Mouse (Mus musculus): ENCODE results near the gene AW011738. TPM values are rescaled to one million over a fixed set of nuclear protein-coding genes. Genes with fewer than 3 reads are reported as not detected.

The AW011738 gene
- polyA plus RNA-seq, 1 experiment from 2014 or later: 0.55 TPM

GRCm38 (mm10) chr4:156184291-156184954 is 18.7 kb upstream of the AW011738 start:
- no peak overlapping the region for H3K27ac ChIP-seq (replicated peaks; ENCODE audit: low read depth, low read length)
- H3K9me3 ChIP-seq (replicated peaks; ENCODE audit: control insufficient read depth, low read length): no peaks in the 10 kb centered on the region
- H3K27me3 ChIP-seq (ENCODE audit: control insufficient read depth, insufficient read depth, low read length): no peaks in the 10 kb centered on the region
- no peak for ATAC-seq (replicated peaks; ENCODE audit: insufficient number of reproducible peaks, low FRiP score, low TSS enrichment, low read depth)
- WGBS: 89% methylated on average over 7 of the region's 7 CpGs
- DNase-seq (ENCODE audit: low spot score): no peak
- no peaks in the 10 kb centered on the region for H3K36me3 ChIP-seq (replicated peaks; ENCODE audit: control insufficient read depth, insufficient read depth, low read depth, low read length)
- H3K9ac ChIP-seq (replicated peaks; ENCODE audit: low read length): 0 out of 2 replicates have a peak overlapping the region, but pooled peaks have one; percentile 13
- H3K4me2 ChIP-seq (ENCODE audit: low read depth, low read length): no peak overlapping the region
- H3K4me3 ChIP-seq (ENCODE audit: low read depth, low read length): 0 out of 2 replicates have a peak overlapping the region, but pooled peaks have one; percentile 6
- H3K4me1 ChIP-seq (ENCODE audit: control insufficient read depth, insufficient read depth, low read length): peaks cover 18% of the 10 kb centered on the region

GRCm38 (mm10) chr4:156185456-156185949 is 17.6 kb upstream of the AW011738 start:
- no peak for ATAC-seq (replicated peaks; ENCODE audit: insufficient number of reproducible peaks, low FRiP score, low TSS enrichment, low read depth)
- Histone ChIP-seq H3K27ac (replicated peaks; ENCODE audit: low read depth, low read length) (no peak overlapping the region), H3K27me3 (ENCODE audit: control insufficient read depth, insufficient read depth, low read length) (no peaks in the 10 kb centered on the region), H3K4me1 (ENCODE audit: control insufficient read depth, insufficient read depth, low read length) (peaks cover 20% of the 10 kb centered on the region), H3K4me3 (ENCODE audit: low read depth, low read length) (peak overlapping the region; percentile 32), H3K9ac (replicated peaks; ENCODE audit: low read length) (peak overlapping the region; percentile 74), H3K4me2 (ENCODE audit: low read depth, low read length) (peak overlapping the region; percentile 41), H3K9me3 (replicated peaks; ENCODE audit: control insufficient read depth, low read length) (no peaks in the 10 kb centered on the region), H3K36me3 (replicated peaks; ENCODE audit: control insufficient read depth, insufficient read depth, low read depth, low read length) (no peaks in the 10 kb centered on the region)
- DNase-seq (ENCODE audit: low spot score): no peak
- WGBS: 69% methylated on average over 13 of the region's 13 CpGs

GRCm38 (mm10) chr4:156185950-156186850 is 16.9 kb upstream of the AW011738 start:
- no peaks in the 10 kb centered on the region for H3K9me3 ChIP-seq (replicated peaks; ENCODE audit: control insufficient read depth, low read length)
- H3K27me3 ChIP-seq (ENCODE audit: control insufficient read depth, insufficient read depth, low read length): no peaks in the 10 kb centered on the region
- H3K9ac ChIP-seq (replicated peaks; ENCODE audit: low read length): peak overlapping the region; percentile 74
- H3K4me1 ChIP-seq (ENCODE audit: control insufficient read depth, insufficient read depth, low read length): peaks cover 20% of the 10 kb centered on the region
- H3K27ac ChIP-seq (replicated peaks; ENCODE audit: low read depth, low read length): peak overlapping the region; percentile 59
- DNase-seq (ENCODE audit: low spot score) (peak; percentile 55), ATAC-seq (replicated peaks; ENCODE audit: insufficient number of reproducible peaks, low FRiP score, low TSS enrichment, low read depth) (peak; percentile 31; the same call in 1 of the 2 replicates)
- peak overlapping the region; percentile 41 for H3K4me2 ChIP-seq (ENCODE audit: low read depth, low read length)
- WGBS: 5% methylated on average over 31 of the region's 31 CpGs
- H3K36me3 ChIP-seq (replicated peaks; ENCODE audit: control insufficient read depth, insufficient read depth, low read depth, low read length): no peaks in the 10 kb centered on the region
- peak overlapping the region; percentile 32 for H3K4me3 ChIP-seq (ENCODE audit: low read depth, low read length)

GRCm38 (mm10) chr4:156188162-156188810 is 14.8 kb upstream of the AW011738 start:
- Histone ChIP-seq H3K4me2 (ENCODE audit: low read depth, low read length) (no peak overlapping the region), H3K36me3 (replicated peaks; ENCODE audit: control insufficient read depth, insufficient read depth, low read depth, low read length) (no peaks in the 10 kb centered on the region; the same call in 1 of the 2 replicates), H3K9ac (replicated peaks; ENCODE audit: low read length) (no peak overlapping the region), H3K9me3 (replicated peaks; ENCODE audit: control insufficient read depth, low read length) (no peaks in the 10 kb centered on the region), H3K27me3 (ENCODE audit: control insufficient read depth, insufficient read depth, low read length) (no peaks in the 10 kb centered on the region), H3K4me1 (ENCODE audit: control insufficient read depth, insufficient read depth, low read length) (peaks cover 23% of the 10 kb centered on the region), H3K27ac (replicated peaks; ENCODE audit: low read depth, low read length) (peak overlapping the region; percentile 52; the same call in 1 of the 2 replicates), H3K4me3 (ENCODE audit: low read depth, low read length) (no peak overlapping the region)
- DNase-seq (ENCODE audit: low spot score) (no peak), ATAC-seq (replicated peaks; ENCODE audit: insufficient number of reproducible peaks, low FRiP score, low TSS enrichment, low read depth) (no peak)
- 46% methylated on average over 5 of the region's 5 CpGs for WGBS

- Histone ChIP-seq H3K9me3 (replicated peaks; ENCODE audit: control insufficient read depth, low read length) (no peaks in the 10 kb centered on the region), H3K27ac (replicated peaks; ENCODE audit: low read depth, low read length) (peak overlapping the region; percentile 52; the same call in 1 of the 2 replicates), H3K4me3 (ENCODE audit: low read depth, low read length) (no peak overlapping the region), H3K9ac (replicated peaks; ENCODE audit: low read length) (0 out of 2 replicates have a peak overlapping the region, but pooled peaks have one; percentile 34), H3K36me3 (replicated peaks; ENCODE audit: control insufficient read depth, insufficient read depth, low read depth, low read length) (no peaks in the 10 kb centered on the region; the same call in 1 of the 2 replicates), H3K27me3 (ENCODE audit: control insufficient read depth, insufficient read depth, low read length) (no peaks in the 10 kb centered on the region), H3K4me2 (ENCODE audit: low read depth, low read length) (no peak overlapping the region), H3K4me1 (ENCODE audit: control insufficient read depth, insufficient read depth, low read length) (peaks cover 24% of the 10 kb centered on the region)
- ATAC-seq (replicated peaks; ENCODE audit: insufficient number of reproducible peaks, low FRiP score, low TSS enrichment, low read depth): 0 out of 2 replicates have a peak, but pooled peaks have one; percentile 15
- DNase-seq (ENCODE audit: low spot score): peak; percentile 70
- WGBS: 7% methylated on average over 6 of the region's 6 CpGs
Measured at GRCm38 (mm10) chr4:156188811-156189323, 14.2 kb upstream of the AW011738 start.

GRCm38 (mm10) chr4:156192421-156193199 is 10.5 kb upstream of the AW011738 start:
- Histone ChIP-seq H3K4me2 (ENCODE audit: low read depth, low read length) (no peak overlapping the region), H3K27ac (replicated peaks; ENCODE audit: low read depth, low read length) (no peak overlapping the region)
- ATAC-seq (replicated peaks; ENCODE audit: insufficient number of reproducible peaks, low FRiP score, low TSS enrichment, low read depth): no peak

GRCm38 (mm10) chr4:156193200-156193590 is 9.9 kb upstream of the AW011738 start:
- no peak overlapping the region for H3K27ac ChIP-seq (replicated peaks; ENCODE audit: low read depth, low read length)
- WGBS: 13% methylated on average over 2 of the region's 2 CpGs
- H3K27me3 ChIP-seq (ENCODE audit: control insufficient read depth, insufficient read depth, low read length): no peaks in the 10 kb centered on the region
- H3K9me3 ChIP-seq (replicated peaks; ENCODE audit: control insufficient read depth, low read length): no peaks in the 10 kb centered on the region
- no peaks in the 10 kb centered on the region; the same call in 1 of the 2 replicates for H3K36me3 ChIP-seq (replicated peaks; ENCODE audit: control insufficient read depth, insufficient read depth, low read depth, low read length)
- H3K4me3 ChIP-seq (ENCODE audit: low read depth, low read length): no peak overlapping the region
- no peak overlapping the region for H3K9ac ChIP-seq (replicated peaks; ENCODE audit: low read length)
- H3K4me2 ChIP-seq (ENCODE audit: low read depth, low read length): no peak overlapping the region
- DNase-seq (ENCODE audit: low spot score) (peak; percentile 20), ATAC-seq (replicated peaks; ENCODE audit: insufficient number of reproducible peaks, low FRiP score, low TSS enrichment, low read depth) (no peak)
- peaks cover 14% of the 10 kb centered on the region for H3K4me1 ChIP-seq (ENCODE audit: control insufficient read depth, insufficient read depth, low read length)

More at GRCm38 (mm10) chr4:156192421-156193199, 10.5 kb upstream of the AW011738 start:
- no peak for DNase-seq (ENCODE audit: low spot score)
- Histone ChIP-seq H3K9me3 (replicated peaks; ENCODE audit: control insufficient read depth, low read length) (no peaks in the 10 kb centered on the region), H3K27me3 (ENCODE audit: control insufficient read depth, insufficient read depth, low read length) (no peaks in the 10 kb centered on the region), H3K36me3 (replicated peaks; ENCODE audit: control insufficient read depth, insufficient read depth, low read depth, low read length) (no peaks in the 10 kb centered on the region; the same call in 1 of the 2 replicates), H3K4me1 (ENCODE audit: control insufficient read depth, insufficient read depth, low read length) (peaks cover 16% of the 10 kb centered on the region), H3K9ac (replicated peaks; ENCODE audit: low read length) (no peak overlapping the region), H3K4me3 (ENCODE audit: low read depth, low read length) (no peak overlapping the region)
- whole genome bisulfite sequencing: 45% methylated on average over 8 of the region's 8 CpGs

Data from embryonic facial prominence, embryonic 11.5 days (tissue).